Mouse (Mus musculus) thymus, adult 2 months (tissue): ENCODE results near the gene Ndufb5.

Experiments used
- CTCF ChIP-seq: fragments of 200-500 bp; IDR thresholded peaks from 2 replicates; pipeline ENCODE4 v1.5.1; 2012; ENCODE audit warnings: mild to moderate bottlenecking, control low read depth, low read length, moderate library complexity, borderline replicate concordance; ENCODE audit not compliant: control insufficient read depth, poor library complexity, insufficient read depth; ENCODE audit errors: extremely low read depth
- POLR2A ChIP-seq: fragments of 200-500 bp; IDR thresholded peaks from 2 replicates; pipeline ENCODE4 v1.6.1; 2012; ENCODE audit warnings: mild to moderate bottlenecking, low read length, control low read depth, moderate library complexity; ENCODE audit not compliant: control insufficient read depth, poor library complexity, insufficient read depth; ENCODE audit errors: extremely low read depth

GRCm38 (mm10) chr3:32736244-32737171 is at the start of gene Ndufb5:
- TF ChIP-seq CTCF (peak; percentile 40; the same call in 1 of the 2 replicates), POLR2A (peak; percentile 74)
